Mouse (Mus musculus) kidney, adult 2 months (tissue): ENCODE results near the gene Gkn2.

Experiments
- CTCF ChIP-seq: fragments of 200-500 bp; conservative IDR thresholded peaks from 2 replicates; pipeline ENCODE4 v1.5.1; 2011; ENCODE audit warnings: low read depth, mild to moderate bottlenecking, control low read depth, low read length, moderate library complexity, mixed read lengths; ENCODE audit not compliant: insufficient read depth, insufficient read length
- POLR2A ChIP-seq: fragments of 200-500 bp; IDR thresholded peaks from one replicate; pipeline ENCODE4 v1.6.1; 2011; ENCODE audit warnings: low read depth, low read length, control low read depth

DNA sequence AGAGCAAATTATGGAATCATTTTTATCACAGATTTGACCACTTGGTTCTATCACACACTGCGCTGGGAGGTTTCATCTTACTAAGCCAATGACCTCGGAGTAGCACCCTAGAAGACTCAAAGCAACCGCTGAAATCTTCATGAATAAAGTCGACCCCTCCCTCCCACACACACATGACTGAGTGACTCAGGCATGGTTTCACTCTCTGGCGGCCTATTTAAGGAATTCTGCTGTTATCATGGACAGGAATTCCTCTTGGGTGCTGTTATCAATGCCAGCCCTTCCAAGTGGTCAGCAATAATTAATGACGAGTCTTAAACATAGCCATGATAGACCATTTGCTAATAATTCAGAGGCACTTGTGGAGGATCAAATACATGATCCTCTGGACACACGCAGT lies 49.1 kb downstream of the Gkn2 start:
- TF ChIP-seq CTCF: no peak
- no peak for TF ChIP-seq POLR2A
